Mouse (Mus musculus): ENCODE data around the gene Kcnq4. TPM values are rescaled to one million over a fixed set of nuclear protein-coding genes. Genes with fewer than 3 reads are reported as not detected.
A peak's percentile ranks its signal among the peaks of the same experiment; 100 is the strongest.

Kcnq4 gene
- polyA plus RNA-seq (2012; rRNA removed), result 0.65 and 0.98 TPM in 2 replicates

- H3K36me3 ChIP-seq (ENCODE audit: control insufficient read depth, insufficient read depth, low read length), result no peaks in the 10 kb centered on the region
- H3K4me3 ChIP-seq (ENCODE audit: extremely low read depth, insufficient read depth, insufficient read length), result no peak within 1 kb of the TSS
- H3K27me3 ChIP-seq (ENCODE audit: control insufficient read depth, insufficient read depth, low read length), result peaks cover 22% of the 10 kb centered on the region
- H3K27ac ChIP-seq (ENCODE audit: insufficient read depth, low read length), result no peak within 1 kb of the TSS
- WGBS, result 8% methylated on average over 42 of the region's 42 CpGs
- H3K4me1 ChIP-seq (ENCODE audit: control insufficient read depth, insufficient read depth, insufficient read length), result no peaks in the 10 kb centered on the region; the same call in 1 of the 2 replicates
- no peak for TF ChIP-seq CTCF (IDR thresholded peaks at IDR 0.05; ENCODE audit: extremely low read depth, insufficient read depth, insufficient read length, insufficient replicate concordance)
- DNase-seq (ENCODE audit: low read depth in 1 of 2, low spot score in 2 of 2), result no peak
Measured at GRCm38 (mm10) chr4:120747941-120748866, at the start of gene Kcnq4. TSS of gene Kcnq4 (minus strand) at chr4:120748612.

DNA sequence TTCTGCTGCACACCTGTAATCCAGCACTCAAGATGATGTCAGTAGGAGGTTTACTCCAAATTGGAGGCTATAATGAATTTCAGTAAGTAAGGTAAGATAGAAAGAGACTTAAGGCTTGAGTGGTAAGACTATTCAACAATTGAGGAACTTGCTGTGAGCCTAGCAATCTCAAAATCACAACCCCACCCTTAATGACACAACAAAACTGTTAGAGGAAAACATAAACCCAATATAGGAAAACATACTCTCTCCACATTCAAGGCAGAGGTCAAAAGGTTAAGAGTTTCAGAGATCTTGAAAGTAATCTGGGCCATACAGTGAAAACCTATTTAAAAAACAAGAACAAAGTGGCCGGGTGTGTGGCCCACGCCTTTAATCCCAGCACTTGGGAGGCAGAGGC, 48.3 kb upstream of the Kcnq4 start:
- Histone ChIP-seq H3K4me1 (ENCODE audit: control insufficient read depth, insufficient read depth, insufficient read length) (peaks cover 13% of the 10 kb centered on the region), H3K4me3 (ENCODE audit: extremely low read depth, insufficient read depth, insufficient read length) (no peak overlapping the region), H3K27me3 (ENCODE audit: control insufficient read depth, insufficient read depth, low read length) (no peaks in the 10 kb centered on the region), H3K36me3 (ENCODE audit: control insufficient read depth, insufficient read depth, low read length) (no peaks in the 10 kb centered on the region), H3K27ac (ENCODE audit: insufficient read depth, low read length) (no peak overlapping the region)
- 62% methylated on average over 2 of the region's 2 CpGs for WGBS
- TF ChIP-seq POLR2A (IDR thresholded peaks at IDR 0.05; ENCODE audit: low read depth, low read length), result no peak
- TF ChIP-seq CTCF (IDR thresholded peaks at IDR 0.05; ENCODE audit: extremely low read depth, insufficient read depth, insufficient read length, insufficient replicate concordance), result no peak
- no peak for DNase-seq (ENCODE audit: low read depth in 1 of 2, low spot score in 2 of 2)

DNA sequence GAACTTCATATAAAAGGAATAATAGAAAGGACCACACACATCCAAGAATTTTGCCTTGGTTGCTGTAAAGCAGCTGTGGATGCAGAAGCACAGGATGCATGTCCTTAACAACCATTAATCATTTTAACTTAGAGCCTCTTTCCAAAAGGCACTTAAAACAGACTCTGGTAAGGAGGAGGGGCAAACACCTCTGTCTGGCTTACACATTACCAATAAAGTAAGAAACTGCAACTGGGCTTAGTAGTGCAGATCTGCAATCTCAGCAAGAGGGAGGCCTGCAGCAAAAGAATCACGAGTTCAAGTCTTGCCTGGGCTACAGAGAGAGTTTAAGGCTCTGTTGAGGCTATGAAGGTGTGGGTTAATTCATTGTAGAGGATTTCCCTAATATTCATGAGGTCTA, 47.2 kb upstream of the Kcnq4 start:
- Histone ChIP-seq H3K27me3 (ENCODE audit: control insufficient read depth, insufficient read depth, low read length) (no peaks in the 10 kb centered on the region), H3K36me3 (ENCODE audit: control insufficient read depth, insufficient read depth, low read length) (no peaks in the 10 kb centered on the region; the same call in 1 of the 2 replicates), H3K4me3 (ENCODE audit: extremely low read depth, insufficient read depth, insufficient read length) (no peak overlapping the region), H3K4me1 (ENCODE audit: control insufficient read depth, insufficient read depth, insufficient read length) (peaks cover 11% of the 10 kb centered on the region), H3K27ac (ENCODE audit: insufficient read depth, low read length) (no peak overlapping the region)
- DNase-seq (ENCODE audit: low read depth in 1 of 2, low spot score in 2 of 2), result no peak
- WGBS, result 91% methylated on average over 1 of the region's 1 CpGs
- TF ChIP-seq POLR2A (IDR thresholded peaks at IDR 0.05; ENCODE audit: low read depth, low read length) (no peak), CTCF (IDR thresholded peaks at IDR 0.05; ENCODE audit: extremely low read depth, insufficient read depth, insufficient read length, insufficient replicate concordance) (no peak)

DNA sequence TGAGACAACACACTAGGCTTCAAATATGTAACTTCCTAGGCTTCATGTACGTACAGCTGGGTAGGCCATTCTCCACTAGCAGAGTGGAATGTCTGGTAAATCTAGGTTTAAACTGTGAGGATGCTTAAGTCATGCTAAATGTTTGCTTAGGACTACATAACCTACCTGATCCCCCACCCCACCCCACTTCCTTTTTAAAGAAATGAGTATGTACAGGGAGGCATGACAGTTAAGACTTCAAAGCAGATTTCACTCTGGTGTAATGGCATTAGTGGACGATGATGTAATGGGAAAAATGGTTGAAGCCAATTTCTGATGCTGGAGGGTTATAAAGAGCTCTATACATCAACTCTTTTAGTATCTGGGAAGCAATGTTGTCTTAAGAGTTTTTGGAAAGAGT, 44.5 kb upstream of the Kcnq4 start:
- Histone ChIP-seq H3K4me3 (ENCODE audit: extremely low read depth, insufficient read depth, insufficient read length) (no peak overlapping the region), H3K36me3 (ENCODE audit: control insufficient read depth, insufficient read depth, low read length) (peaks cover 11% of the 10 kb centered on the region), H3K27me3 (ENCODE audit: control insufficient read depth, insufficient read depth, low read length) (no peaks in the 10 kb centered on the region), H3K4me1 (ENCODE audit: control insufficient read depth, insufficient read depth, insufficient read length) (0 out of 2 replicates have a peak, but pooled peaks cover 5% of the 10 kb centered on the region), H3K27ac (ENCODE audit: insufficient read depth, low read length) (no peak overlapping the region)
- no peak for TF ChIP-seq CTCF (IDR thresholded peaks at IDR 0.05; ENCODE audit: extremely low read depth, insufficient read depth, insufficient read length, insufficient replicate concordance)
- no peak for TF ChIP-seq POLR2A (IDR thresholded peaks at IDR 0.05; ENCODE audit: low read depth, low read length)
- no peak for DNase-seq (ENCODE audit: low read depth in 1 of 2, low spot score in 2 of 2)
- 88% methylated on average over 2 of the region's 2 CpGs for WGBS

DNA sequence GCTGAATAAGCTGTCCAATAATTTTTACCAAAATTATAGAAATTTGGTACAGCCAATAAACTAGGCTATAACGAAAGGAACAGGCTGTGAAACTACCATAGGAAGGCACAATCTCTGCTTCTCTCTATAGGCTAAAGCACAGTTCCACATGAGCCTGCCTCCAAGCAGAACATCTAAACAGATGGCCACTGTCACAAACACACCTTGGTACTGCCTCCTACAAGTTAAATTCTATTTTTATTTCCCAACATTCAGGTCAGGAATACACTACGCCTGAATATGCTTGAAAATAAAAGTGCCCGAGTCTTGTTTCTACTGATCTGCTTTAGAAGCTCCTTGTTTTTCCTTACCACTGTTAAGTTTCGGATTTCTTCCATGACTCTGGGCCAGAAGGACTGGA, 41.6 kb upstream of the Kcnq4 start:
- H3K27ac ChIP-seq (ENCODE audit: insufficient read depth, low read length), result no peak overlapping the region
- H3K4me3 ChIP-seq (ENCODE audit: extremely low read depth, insufficient read depth, insufficient read length), result no peak overlapping the region
- no peaks in the 10 kb centered on the region for H3K4me1 ChIP-seq (ENCODE audit: control insufficient read depth, insufficient read depth, insufficient read length)
- no peaks in the 10 kb centered on the region for H3K27me3 ChIP-seq (ENCODE audit: control insufficient read depth, insufficient read depth, low read length)
- DNase-seq (ENCODE audit: low read depth in 1 of 2, low spot score in 2 of 2), result no peak
- TF ChIP-seq CTCF (IDR thresholded peaks at IDR 0.05; ENCODE audit: extremely low read depth, insufficient read depth, insufficient read length, insufficient replicate concordance) (no peak), POLR2A (IDR thresholded peaks at IDR 0.05; ENCODE audit: low read depth, low read length) (no peak)
- 94% methylated on average over 4 of the region's 4 CpGs for WGBS
- H3K36me3 ChIP-seq (ENCODE audit: control insufficient read depth, insufficient read depth, low read length), result peaks cover 13% of the 10 kb centered on the region

DNA sequence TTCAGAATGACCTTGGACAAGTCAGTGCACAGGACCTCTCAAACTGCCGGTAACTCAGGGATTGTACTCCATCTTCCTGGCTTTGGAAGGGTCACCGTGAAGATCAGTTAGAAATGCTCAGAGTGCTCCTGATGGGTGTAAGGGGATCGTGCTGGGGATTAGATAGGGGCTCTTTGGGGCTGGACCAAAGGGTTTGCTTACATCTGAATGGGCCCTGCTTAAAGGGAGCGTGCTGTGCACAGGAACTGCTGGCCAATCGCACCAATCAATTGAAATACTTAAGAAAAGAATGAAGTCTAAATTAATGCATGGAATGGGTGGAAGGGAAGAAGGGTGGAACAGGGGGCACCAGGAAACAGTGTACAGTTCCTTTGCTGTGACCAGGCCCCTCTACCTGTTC, 7.4 kb upstream of the Kcnq4 start:
- no peak for DNase-seq (ENCODE audit: low read depth in 1 of 2, low spot score in 2 of 2)
- TF ChIP-seq CTCF (IDR thresholded peaks at IDR 0.05; ENCODE audit: extremely low read depth, insufficient read depth, insufficient read length, insufficient replicate concordance) (no peak), POLR2A (IDR thresholded peaks at IDR 0.05; ENCODE audit: low read depth, low read length) (no peak)
- Histone ChIP-seq H3K27me3 (ENCODE audit: control insufficient read depth, insufficient read depth, low read length) (no peaks in the 10 kb centered on the region), H3K4me1 (ENCODE audit: control insufficient read depth, insufficient read depth, insufficient read length) (no peaks in the 10 kb centered on the region), H3K36me3 (ENCODE audit: control insufficient read depth, insufficient read depth, low read length) (peaks cover 14% of the 10 kb centered on the region), H3K4me3 (ENCODE audit: extremely low read depth, insufficient read depth, insufficient read length) (no peak overlapping the region), H3K27ac (ENCODE audit: insufficient read depth, low read length) (no peak overlapping the region)
- 88% methylated on average over 5 of the region's 5 CpGs for WGBS

- Histone ChIP-seq H3K36me3 (ENCODE audit: control insufficient read depth, insufficient read depth, low read length) (peaks cover 14% of the 10 kb centered on the region), H3K4me1 (ENCODE audit: control insufficient read depth, insufficient read depth, insufficient read length) (no peaks in the 10 kb centered on the region), H3K27ac (ENCODE audit: insufficient read depth, low read length) (no peak overlapping the region), H3K4me3 (ENCODE audit: extremely low read depth, insufficient read depth, insufficient read length) (no peak overlapping the region), H3K27me3 (ENCODE audit: control insufficient read depth, insufficient read depth, low read length) (peaks cover 1% of the 10 kb centered on the region; the same call in 1 of the 2 replicates)
- TF ChIP-seq POLR2A (IDR thresholded peaks at IDR 0.05; ENCODE audit: low read depth, low read length), result no peak
- TF ChIP-seq CTCF (IDR thresholded peaks at IDR 0.05; ENCODE audit: extremely low read depth, insufficient read depth, insufficient read length, insufficient replicate concordance), result peak; percentile 53; the same call in 1 of the 2 replicates
- 0% methylated on average over 1 of the region's 1 CpGs for WGBS
- DNase-seq (ENCODE audit: low read depth in 1 of 2, low spot score in 2 of 2), result peak; percentile 17 to 52
Measured at GRCm38 (mm10) chr4:120755299-120755698, 6.9 kb upstream of the Kcnq4 start.
